Mouse (Mus musculus) neural tube, embryonic 14.5 days (tissue): Measurements from ENCODE around the gene Slx4. TPM values are rescaled to one million over a fixed set of nuclear protein-coding genes. Genes with fewer than 3 reads are reported as not detected.
"Not testable (repeated sequence)": the region's sequence is repeated elsewhere in the genome, so short reads cannot be mapped to it uniquely, and the experiment has no call there.

Source experiments
- ATAC-seq: fragments of 200-750 bp; cut with Nextera tagmentation; 2 replicates; pipeline ENCODE4 v1.8.0; 2017; ENCODE audit warnings: low read depth, mild to moderate bottlenecking, moderate TSS enrichment, moderate library complexity
- H3K27ac ChIP-seq: fragments of 300-500 bp; sonication (generic); 2 replicates; pipeline ENCODE4 v1.5.1; 2014; ENCODE audit warnings: low read depth, mild to moderate bottlenecking, control low read depth, low read length, moderate library complexity, mixed read lengths
- H3K27me3 ChIP-seq: fragments of 300-500 bp; sonication (generic); 2 replicates; pipeline ENCODE4 v1.6.1; 2014; ENCODE audit warnings: low read length; ENCODE audit not compliant: control insufficient read depth, insufficient read depth
- H3K36me3 ChIP-seq: fragments of 300-500 bp; sonication (generic); 2 replicates; pipeline ENCODE4 v1.6.1; 2014; ENCODE audit warnings: low read length, mixed read lengths; ENCODE audit not compliant: control insufficient read depth, insufficient read depth
- H3K4me1 ChIP-seq: fragments of 300-500 bp; sonication (generic); 2 replicates; pipeline ENCODE4 v1.6.1; 2014; ENCODE audit warnings: low read length; ENCODE audit not compliant: control insufficient read depth, insufficient read depth
- H3K4me2 ChIP-seq: fragments of 300-500 bp; sonication (generic); 2 replicates; pipeline ENCODE4 v1.6.1; 2014; ENCODE audit warnings: mild to moderate bottlenecking, low read depth, low read length, control low read depth
- H3K4me3 ChIP-seq: fragments of 300-500 bp; sonication (generic); 2 replicates; pipeline ENCODE4 v1.5.1; 2014; ENCODE audit warnings: low read depth, low read length, control low read depth, mixed read lengths
- H3K9ac ChIP-seq: fragments of 300-500 bp; sonication (generic); replicated peaks from 2 replicates; pipeline ENCODE4 v1.6.1; 2014; ENCODE audit warnings: low read depth, mild to moderate bottlenecking, control low read depth, low read length, mixed read lengths
- H3K9me3 ChIP-seq: fragments of 300-500 bp; sonication (generic); 2 replicates; pipeline ENCODE4 v1.6.1; 2016; ENCODE audit warnings: low read length; ENCODE audit not compliant: control insufficient read depth
- WGBS: fragments of 180-500 bp; shearing (Covaris S2); extraction: QIAGEN DNeasy Blood & Tissue Kit; methylation state at CpG from one replicate; pipeline ENCODE4 v1.1.7; 2014; 5-methylcytosine and 5-hydroxymethylcytosine counted together
- polyA plus RNA-seq: library from polyadenylated mRNA; unstranded; fragments of >200 nt; fragmentation: Nextera tagmentation; extraction: Ambion mirVana; gene quantifications from 2 replicates; pipeline ENCODE4 v1.2.1, GENCODE M21; 2014

Slx4 gene
- polyA plus RNA-seq, 1 experiment from 2014 or later = 38.8 TPM

- H3K36me3 ChIP-seq = no peaks in the 10 kb centered on the region
- 88% methylated on average over 1 of the region's 1 CpGs for WGBS
- no peaks in the 10 kb centered on the region for H3K9me3 ChIP-seq
- H3K27me3 ChIP-seq = no peaks in the 10 kb centered on the region
- no peaks in the 10 kb centered on the region for H3K4me1 ChIP-seq
- no peak overlapping the region for H3K27ac ChIP-seq
- ATAC-seq = no peak
- H3K4me2 ChIP-seq = no peak overlapping the region
- no peak overlapping the region for H3K9ac ChIP-seq
- H3K4me3 ChIP-seq = no peak overlapping the region
These were observed 17.7 kb upstream of the Slx4 start for GRCm38 (mm10) chr16:4021241-4021640.

DNA sequence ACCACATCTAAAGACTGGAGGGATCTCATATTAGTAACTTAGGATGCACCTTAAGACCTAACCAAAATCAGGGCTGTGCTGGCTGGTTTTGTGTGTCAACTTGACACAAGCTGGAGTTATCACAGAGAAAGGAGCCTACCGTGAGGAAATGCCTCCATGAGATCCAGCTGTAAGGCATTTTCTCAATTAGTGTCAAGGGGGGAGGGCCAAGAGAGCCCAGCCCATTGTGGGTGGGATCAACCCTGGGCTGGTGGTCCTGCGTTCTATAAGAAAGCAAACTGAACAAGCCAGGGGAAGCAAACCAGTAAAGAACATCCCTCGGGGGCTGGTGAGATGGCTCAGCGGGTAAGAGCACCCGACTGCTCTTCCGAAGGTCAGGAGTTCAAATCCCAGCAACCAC lies 13.9 kb upstream of the Slx4 start:
- H3K9me3 ChIP-seq, H3K4me1 ChIP-seq, H3K27ac ChIP-seq, H3K36me3 ChIP-seq, H3K4me3 ChIP-seq, H3K9ac ChIP-seq, ATAC-seq, H3K27me3 ChIP-seq, H3K4me2 ChIP-seq: not testable (repeated sequence)
- 78% methylated on average over 6 of the region's 6 CpGs for WGBS

DNA sequence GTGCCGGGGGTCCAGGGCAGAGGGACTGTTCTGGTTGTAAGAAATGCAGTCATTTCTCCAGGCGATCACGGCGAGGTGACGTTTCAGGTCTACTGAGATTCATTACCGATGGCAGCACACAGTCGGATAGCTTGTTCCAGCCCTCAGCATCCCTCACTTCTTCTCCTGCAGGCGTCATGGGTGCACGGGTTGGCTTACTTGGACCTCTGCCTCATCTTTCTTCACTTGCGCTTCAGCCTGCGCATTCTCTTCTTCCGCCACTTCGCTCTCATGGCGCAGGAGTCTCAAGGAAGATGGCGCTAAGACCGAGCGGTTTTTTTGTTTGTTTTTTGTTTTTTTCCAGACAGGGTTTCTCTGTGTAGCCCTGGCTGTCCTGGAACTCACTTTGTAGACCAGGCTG lies 13.2 kb upstream of the Slx4 start:
- not testable (repeated sequence) for H3K4me1 ChIP-seq, H3K4me3 ChIP-seq, H3K27me3 ChIP-seq, H3K4me2 ChIP-seq, H3K36me3 ChIP-seq, ATAC-seq, H3K27ac ChIP-seq, H3K9ac ChIP-seq, H3K9me3 ChIP-seq
- WGBS = 82% methylated on average over 17 of the region's 17 CpGs

DNA sequence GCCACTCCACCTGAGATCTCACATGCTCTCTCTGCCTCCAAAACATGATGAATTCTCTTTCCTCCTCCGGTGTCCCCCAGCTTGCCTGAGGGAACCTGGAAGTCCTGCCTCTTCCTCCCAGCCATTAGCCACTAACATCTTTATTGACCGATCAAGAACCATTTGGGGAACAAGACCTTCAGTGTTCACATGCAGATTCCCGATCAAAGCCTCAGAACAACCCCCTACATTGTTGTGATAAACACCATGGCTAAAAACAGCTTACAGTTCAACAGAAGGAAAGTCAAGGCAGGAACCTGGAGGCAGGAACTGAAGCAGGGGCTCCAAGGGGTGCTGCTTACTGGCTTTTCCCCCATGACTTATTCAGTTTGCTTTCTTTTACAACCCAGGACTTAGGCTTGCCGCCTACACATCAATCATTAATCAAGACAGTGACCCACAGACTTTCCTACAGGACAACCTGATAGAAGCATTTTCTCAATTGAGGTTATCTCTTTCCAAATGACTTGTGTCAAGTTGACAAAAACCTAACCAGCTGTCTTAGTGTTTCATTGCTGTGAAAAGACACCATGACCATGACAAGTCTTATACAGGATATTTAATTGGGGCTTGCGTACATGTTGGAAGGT lies 10.6 kb upstream of the Slx4 start:
- Histone ChIP-seq H3K4me2 (no peak overlapping the region), H3K9me3 (no peaks in the 10 kb centered on the region), H3K27ac (no peak overlapping the region), H3K36me3 (no peaks in the 10 kb centered on the region), H3K4me3 (no peak overlapping the region), H3K27me3 (no peaks in the 10 kb centered on the region), H3K4me1 (no peaks in the 10 kb centered on the region), H3K9ac (no peak overlapping the region)
- WGBS = 80% methylated on average over 5 of the region's 5 CpGs
- ATAC-seq = no peak

GRCm38 (mm10) chr16:4012882-4013570 lies 9.5 kb upstream of the Slx4 start:
- no peaks in the 10 kb centered on the region for H3K36me3 ChIP-seq
- H3K27me3 ChIP-seq = no peaks in the 10 kb centered on the region
- no peak overlapping the region for H3K9ac ChIP-seq
- no peaks in the 10 kb centered on the region for H3K9me3 ChIP-seq
- H3K27ac ChIP-seq = no peak overlapping the region
- H3K4me1 ChIP-seq = no peaks in the 10 kb centered on the region
- WGBS = 79% methylated on average over 4 of the region's 4 CpGs
- no peak for ATAC-seq
- no peak overlapping the region for H3K4me3 ChIP-seq
- H3K4me2 ChIP-seq = no peak overlapping the region

DNA sequence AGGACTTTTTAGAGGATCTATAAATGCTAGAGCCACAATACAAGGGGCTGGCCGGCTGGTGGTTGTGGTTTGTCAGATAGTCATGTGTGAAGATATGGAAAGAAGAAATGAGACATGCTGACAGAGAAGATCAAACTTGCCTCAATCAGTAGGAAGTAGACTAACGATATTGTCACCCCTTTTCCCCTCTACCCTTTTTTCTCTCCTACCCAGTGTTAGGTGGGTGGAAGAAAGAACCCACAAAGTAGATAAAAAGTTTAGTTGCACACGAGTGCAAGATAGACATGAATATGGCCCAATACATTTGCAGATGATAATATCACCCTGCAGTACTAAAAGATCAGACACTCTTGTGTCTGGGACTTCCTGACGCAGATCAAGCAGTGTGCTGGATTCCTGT lies 15.2 kb downstream of the Slx4 start:
- Histone ChIP-seq H3K27ac (no peak overlapping the region), H3K4me1 (no peaks in the 10 kb centered on the region), H3K27me3 (no peaks in the 10 kb centered on the region), H3K9ac (no peak overlapping the region), H3K4me2 (no peak overlapping the region), H3K4me3 (no peak overlapping the region), H3K36me3 (peaks cover 90% of the 10 kb centered on the region), H3K9me3 (no peaks in the 10 kb centered on the region)
- ATAC-seq = no peak
- WGBS = 92% methylated on average over 4 of the region's 4 CpGs

DNA sequence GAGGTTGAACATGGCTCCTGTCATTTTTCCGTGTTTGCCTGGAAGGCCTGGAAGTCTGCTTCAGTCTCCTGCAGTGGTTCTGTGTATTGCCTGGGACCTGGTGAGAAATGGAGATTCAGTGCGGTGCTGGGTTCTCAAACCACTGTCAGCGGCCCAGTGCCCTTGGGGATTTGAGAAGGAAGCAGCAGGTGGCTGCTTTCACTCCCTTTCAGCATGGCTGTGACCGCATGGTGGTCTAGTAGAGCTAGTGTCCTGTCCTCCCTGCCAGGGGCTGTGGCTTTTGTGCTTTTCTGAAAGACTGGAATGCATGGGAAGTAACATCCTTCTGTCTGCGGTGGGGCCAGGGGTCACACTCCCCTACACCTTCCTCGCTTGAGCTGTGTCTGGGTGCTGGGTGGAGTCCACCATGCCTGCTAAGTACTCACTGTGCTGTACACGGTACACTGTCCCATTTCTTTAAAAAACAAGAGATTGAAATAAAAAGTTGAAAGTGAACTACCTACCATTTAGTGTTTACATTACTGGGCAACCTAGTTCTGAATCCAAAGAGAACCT lies 20.3 kb downstream of the Slx4 start:
- 68% methylated on average over 7 of the region's 7 CpGs for WGBS
- ATAC-seq = no peak
- Histone ChIP-seq H3K4me1 (no peaks in the 10 kb centered on the region), H3K4me3 (no peak overlapping the region), H3K36me3 (peaks cover 86% of the 10 kb centered on the region), H3K9me3 (no peaks in the 10 kb centered on the region), H3K27me3 (no peaks in the 10 kb centered on the region), H3K9ac (no peak overlapping the region), H3K4me2 (no peak overlapping the region), H3K27ac (no peak overlapping the region)

GRCm38 (mm10) chr16:3982173-3982572 lies 21.4 kb downstream of the Slx4 start:
- WGBS = 90% methylated on average over 4 of the region's 4 CpGs

GRCm38 (mm10) chr16:3976712-3977111 lies 26.9 kb downstream of the Slx4 start:
- Histone ChIP-seq H3K4me2 (no peak overlapping the region), H3K27ac (no peak overlapping the region), H3K4me3 (no peak overlapping the region), H3K36me3 (peaks cover 38% of the 10 kb centered on the region), H3K27me3 (no peaks in the 10 kb centered on the region), H3K9ac (no peak overlapping the region), H3K9me3 (no peaks in the 10 kb centered on the region), H3K4me1 (no peaks in the 10 kb centered on the region)
- 56% methylated on average over 3 of the region's 3 CpGs for WGBS
- ATAC-seq = peak; percentile 11; the same call in 1 of the 2 replicates

More at GRCm38 (mm10) chr16:3982173-3982572, 21.4 kb downstream of the Slx4 start:
- no peak for ATAC-seq
- no peaks in the 10 kb centered on the region for H3K4me1 ChIP-seq
- no peak overlapping the region for H3K27ac ChIP-seq
- H3K27me3 ChIP-seq = no peaks in the 10 kb centered on the region
- no peak overlapping the region for H3K9ac ChIP-seq
- no peak overlapping the region for H3K4me2 ChIP-seq
- peaks cover 84% of the 10 kb centered on the region for H3K36me3 ChIP-seq
- no peak overlapping the region for H3K4me3 ChIP-seq
- H3K9me3 ChIP-seq = no peaks in the 10 kb centered on the region
